Mouse (Mus musculus) cortical plate, adult 2 months (tissue): ENCODE measurements at regions not wholly inside any gene's neighbourhood (a gene's known extent, or its start where the extent isn't known, plus 50 kb on each side); places are given as distances from the start of the nearest gene placed in this dataset.
A peak's percentile ranks its signal among the peaks of the same experiment; 100 is the strongest.

Source experiments
- CTCF ChIP-seq: fragments of 200-500 bp; IDR thresholded peaks from 2 replicates; pipeline ENCODE4 v1.5.1; 2011; ENCODE audit warnings: mild to moderate bottlenecking, control low read depth, low read length; ENCODE audit not compliant: insufficient read depth; ENCODE audit errors: extremely low read depth
- POLR2A ChIP-seq: fragments of 200-500 bp; IDR thresholded peaks from 2 replicates; pipeline ENCODE4 v1.6.1; 2011; ENCODE audit warnings: mild to moderate bottlenecking, low read length, control low read depth; ENCODE audit not compliant: insufficient read depth; ENCODE audit errors: extremely low read depth

DNA sequence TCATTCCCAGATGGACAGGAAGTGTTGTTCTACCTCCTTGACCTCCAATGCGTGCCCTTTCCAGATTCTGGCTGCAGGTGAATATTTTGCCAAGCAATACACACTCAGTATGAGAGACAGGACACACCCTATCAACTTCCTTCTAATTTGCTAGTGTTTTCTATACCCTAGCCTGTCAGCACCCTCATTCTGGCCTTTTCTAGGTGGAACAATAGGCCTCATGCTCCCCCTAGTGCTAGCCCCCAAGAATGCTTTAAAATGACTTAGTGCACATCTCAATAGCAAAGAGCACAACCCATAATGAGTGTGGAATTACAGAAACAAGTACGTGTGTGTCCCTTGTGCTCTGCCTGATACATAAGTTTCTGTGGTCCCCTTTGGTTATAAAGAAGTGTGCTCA, 161.1 kb downstream of the Ibtk start:
- TF ChIP-seq POLR2A (no peak), CTCF (peak; percentile 58)
